Mouse (Mus musculus): ENCODE results near the gene Abcc10. TPM values are rescaled to one million over a fixed set of nuclear protein-coding genes. Genes with fewer than 3 reads are reported as not detected.

Abcc10 gene
- total RNA-seq, 1 experiment from 2014 or later, result 5.3 TPM

- ATAC-seq (replicated peaks; ENCODE audit: low read depth, poor library complexity, severe bottlenecking), result peak; percentile 86
These were observed 62.1 kb downstream of the Abcc10 start for GRCm38 (mm10) chr17:46265918-46266618.

- 0 out of 2 replicates have a peak, but pooled peaks have one; percentile 2 for ATAC-seq (replicated peaks; ENCODE audit: low read depth, poor library complexity, severe bottlenecking)
These were observed 62.6 kb downstream of the Abcc10 start for GRCm38 (mm10) chr17:46265502-46265901.

- ATAC-seq (replicated peaks; ENCODE audit: low read depth, poor library complexity, severe bottlenecking), result no peak
These were observed 65.9 kb downstream of the Abcc10 start for GRCm38 (mm10) chr17:46262201-46262694.

- ATAC-seq (replicated peaks; ENCODE audit: low read depth, poor library complexity, severe bottlenecking), result no peak
These were observed 68.5 kb downstream of the Abcc10 start for GRCm38 (mm10) chr17:46259675-46260074.

- no peak for ATAC-seq (replicated peaks; ENCODE audit: low read depth, poor library complexity, severe bottlenecking)
These were observed 69.7 kb downstream of the Abcc10 start for GRCm38 (mm10) chr17:46258279-46259053.

GRCm38 (mm10) chr17:46255147-46255546 lies 73.0 kb downstream of the Abcc10 start:
- ATAC-seq (replicated peaks; ENCODE audit: low read depth, poor library complexity, severe bottlenecking), result no peak

GRCm38 (mm10) chr17:46254106-46254505 lies 74.0 kb downstream of the Abcc10 start:
- no peak for ATAC-seq (replicated peaks; ENCODE audit: low read depth, poor library complexity, severe bottlenecking)

- peak; percentile 83 for ATAC-seq (replicated peaks; ENCODE audit: low read depth, poor library complexity, severe bottlenecking)
These were observed 74.6 kb downstream of the Abcc10 start, which contains the start of gene Lrrc73 for GRCm38 (mm10) chr17:46253452-46254084. TSS of gene Lrrc73 (plus strand) at chr17:46253531.

Other genes starting within 250 kb of the Abcc10 start
- 41.5 and 50.5 TPM in 2 replicates for gene Mrps18a, start 217.4 kb downstream of the Abcc10 start, total RNA-seq (2017)
- 1.3 TPM in 1 of 2 replicates, not detected in the other for gene Rsph9, start 184.1 kb downstream of the Abcc10 start, total RNA-seq (2017)
- 3.8 and 12.1 TPM in 2 replicates for gene Mad2l1bp, start 174.8 kb downstream of the Abcc10 start, total RNA-seq (2017)
- 26.1 and 31.0 TPM in 2 replicates for gene Gtpbp2, start 167.3 kb downstream of the Abcc10 start, total RNA-seq (2017)
- 19.1 and 27.4 TPM in 2 replicates for gene Polh, start 125.7 kb downstream of the Abcc10 start, total RNA-seq (2017)
- gene Xpo5, start 125.6 kb downstream of the Abcc10 start, total RNA-seq (2017), result 60.6 and 67.8 TPM in 2 replicates
- 50.0 and 55.6 TPM in 2 replicates for gene Polr1c, start 80.3 kb downstream of the Abcc10 start, total RNA-seq (2017)
- 26.5 and 32.6 TPM in 2 replicates for gene Yipf3, start 80.3 kb downstream of the Abcc10 start, total RNA-seq (2017)
- gene Lrrc73, start 74.8 kb downstream of the Abcc10 start, total RNA-seq (2017), result not detected in 2 replicates
- 11.3 and 14.6 TPM in 2 replicates for gene Tjap1, start 45.3 kb downstream of the Abcc10 start, total RNA-seq (2017)
- gene Dlk2, start 30.9 kb downstream of the Abcc10 start, total RNA-seq (2017), result 0.23 TPM in 1 of 2 replicates, not detected in the other
- 19.5 and 55.4 TPM in 2 replicates for gene Zfp318, start 55.4 kb upstream of the Abcc10 start, total RNA-seq (2017)
- not detected in 2 replicates for gene Crip3, start 100.6 kb upstream of the Abcc10 start, total RNA-seq (2017)
- not detected in 2 replicates for gene Slc22a7, start 110.1 kb upstream of the Abcc10 start, total RNA-seq (2017)
- not detected in 2 replicates for gene Ttbk1, start 159.3 kb upstream of the Abcc10 start, total RNA-seq (2017)
- gene Dnph1, start 168.4 kb upstream of the Abcc10 start, total RNA-seq (2017), result 13.3 and 14.5 TPM in 2 replicates
- 17.3 and 21.2 TPM in 2 replicates for gene Cul9, start 218.0 kb upstream of the Abcc10 start, total RNA-seq (2017)
- gene Srf, start 227.8 kb upstream of the Abcc10 start, total RNA-seq (2017), result 32.5 and 35.4 TPM in 2 replicates

All from common myeloid progenitor, adult 5-6 weeks (primary cell).